Mouse (Mus musculus): ENCODE measurements around the gene Tada2b.

Gene Tada2b

DNA sequence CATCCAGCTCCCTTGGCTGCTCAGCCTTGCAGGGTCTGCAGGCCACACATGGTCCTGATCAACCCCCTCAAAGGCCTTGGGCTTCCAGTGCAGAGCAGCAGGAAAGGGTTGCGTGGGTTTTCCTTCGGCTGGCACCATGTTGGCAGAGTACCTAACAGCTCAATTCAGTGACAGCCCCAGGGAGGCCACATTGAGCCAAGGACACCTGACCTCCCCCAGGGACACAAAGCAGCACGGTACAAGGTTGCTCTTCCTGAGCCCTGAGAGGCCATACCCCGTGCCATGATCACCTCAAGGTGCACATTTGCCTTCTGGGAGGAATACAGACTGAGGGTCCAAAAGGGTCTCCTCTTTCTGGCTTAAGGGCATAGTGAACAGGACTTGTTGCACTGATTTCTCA is 39.5 kb downstream of the Tada2b start:
- no peak for DNase-seq

DNA sequence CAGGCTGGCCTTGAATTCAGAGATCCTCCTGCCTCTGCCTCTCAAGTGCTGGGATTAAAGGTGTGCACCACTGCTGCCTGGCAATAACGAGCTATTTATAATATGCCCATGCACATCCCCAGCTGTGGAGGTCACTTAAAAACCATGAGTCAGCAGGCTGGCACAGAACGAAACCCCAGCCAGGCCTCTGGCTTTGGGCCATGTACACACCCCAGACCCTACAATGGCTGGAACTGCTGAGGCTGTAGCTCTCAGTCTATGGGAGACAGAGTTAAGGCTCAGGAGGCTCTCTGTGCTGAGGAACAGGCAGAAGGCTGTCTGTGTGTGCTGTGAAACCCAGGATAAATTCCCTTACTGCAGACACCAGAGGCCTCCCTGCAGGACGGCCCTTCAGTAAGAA is 43.3 kb downstream of the Tada2b start:
- no peak for DNase-seq

DNA sequence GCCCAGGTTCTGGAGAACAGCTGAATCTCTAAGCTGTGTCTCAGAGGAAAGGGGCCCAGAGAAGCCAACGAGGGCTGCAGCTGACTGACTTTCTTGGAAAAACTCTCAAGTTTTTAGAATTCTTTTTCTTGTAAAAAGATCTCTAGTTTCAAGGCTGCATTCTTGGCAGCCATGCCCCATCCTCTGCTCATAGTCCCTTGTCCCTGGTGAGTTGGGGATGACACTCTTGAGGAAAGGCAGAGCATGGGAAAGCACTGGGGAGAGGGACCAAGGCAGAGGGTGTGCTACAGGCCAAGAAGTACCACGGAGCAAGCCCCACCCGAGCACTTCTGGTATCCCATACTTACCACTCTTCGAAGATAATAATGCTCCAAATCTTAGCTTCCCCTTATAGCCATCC is 47.2 kb downstream of the Tada2b start:
- DNase-seq, result no peak

DNA sequence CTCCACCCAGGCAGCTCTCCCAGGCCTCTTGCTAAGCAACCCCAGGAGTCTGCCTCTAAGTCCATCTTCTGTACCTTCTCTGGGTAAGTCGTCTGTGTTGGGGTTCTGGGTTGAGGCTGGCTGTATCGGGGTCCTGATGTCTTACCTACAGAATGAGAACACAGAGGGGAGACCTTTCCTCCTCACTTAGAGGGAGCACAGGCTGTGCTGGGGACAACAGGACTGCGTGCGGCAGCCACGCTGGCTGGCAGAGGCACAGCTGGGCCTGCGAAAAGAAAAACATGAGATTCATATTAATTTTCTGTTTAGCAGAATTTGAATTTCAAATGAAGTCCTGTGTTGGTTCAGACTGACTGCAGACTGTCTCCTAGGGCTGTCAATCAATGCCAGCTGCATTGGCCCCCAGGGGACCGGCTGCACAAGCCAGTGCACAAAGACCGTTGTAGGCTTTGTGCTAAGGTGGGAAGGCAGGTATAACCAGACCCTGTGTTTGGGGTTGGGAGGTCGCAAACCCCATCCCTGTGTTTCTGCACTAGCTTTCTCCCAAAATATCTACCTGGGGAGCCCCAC is 49.6 kb downstream of the Tada2b start:
- no peak for DNase-seq

GRCm38 (mm10) chr5:36431711-36432110 is 52.4 kb downstream of the Tada2b start:
- DNase-seq, result peak; percentile 49

GRCm38 (mm10) chr5:36429551-36429950 is 54.5 kb downstream of the Tada2b start:
- no peak for DNase-seq

- DNase-seq, result peak; percentile 29
These were observed 56.3 kb downstream of the Tada2b start for GRCm38 (mm10) chr5:36427831-36428230.

DNA sequence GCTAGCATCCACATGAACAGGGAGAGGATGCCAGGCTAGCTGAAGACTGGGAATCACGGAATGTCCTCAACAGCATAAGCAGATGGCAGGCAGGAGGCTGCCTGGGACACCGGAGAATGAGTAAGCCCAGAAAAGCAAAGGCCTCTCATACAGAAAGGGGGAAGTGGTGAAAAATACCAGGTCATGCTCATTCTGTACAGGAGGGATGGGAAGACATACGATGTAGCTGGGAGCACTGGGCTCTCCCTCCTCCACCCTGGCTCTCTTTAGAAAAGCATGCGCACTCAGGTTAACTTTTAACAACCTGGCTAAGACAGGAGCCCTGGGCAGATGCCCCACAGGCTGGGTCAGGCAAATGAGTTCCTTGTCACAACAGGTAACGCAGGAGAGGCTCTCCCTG is 57.7 kb downstream of the Tada2b start:
- no peak for DNase-seq

DNA sequence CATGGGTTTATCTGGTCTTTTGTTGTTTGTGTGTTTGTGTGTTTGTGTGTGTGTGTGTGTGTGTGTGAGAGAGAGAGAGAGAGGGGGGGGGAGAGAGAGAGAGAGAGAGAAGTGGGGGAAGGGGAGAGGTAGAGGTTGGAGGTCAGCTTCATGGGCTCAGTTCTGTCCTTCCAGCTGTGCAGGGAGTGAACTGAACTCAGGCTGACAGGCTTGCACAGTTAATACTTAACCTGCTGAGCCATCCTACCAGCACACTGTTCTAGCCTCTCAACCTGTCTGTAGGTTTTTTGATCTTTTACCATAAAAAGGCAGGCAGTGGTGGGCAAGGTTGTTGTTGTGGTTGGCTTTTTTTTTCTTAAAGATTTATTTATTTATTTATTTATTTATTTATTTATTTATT is 59.4 kb downstream of the Tada2b start:
- DNase-seq, result no peak

Measured in embryo, embryonic 11 days (tissue).